Mouse (Mus musculus): ENCODE data around the gene Nwd1. TPM values are rescaled to one million over a fixed set of nuclear protein-coding genes. Genes with fewer than 3 reads are reported as not detected.

Nwd1 gene
- polyA plus RNA-seq, 1 experiment from 2014 or later: 2.5 TPM

- Histone ChIP-seq H3K4me3 (ENCODE audit: low read depth, low read length) (peak within 1 kb of the TSS; percentile 80), H3K36me3 (ENCODE audit: control insufficient read depth, insufficient read depth, low read length) (peaks cover 23% of the 10 kb centered on the region), H3K4me1 (ENCODE audit: control insufficient read depth, insufficient read depth, low read length) (peaks cover 9% of the 10 kb centered on the region), H3K9me3 (replicated peaks; ENCODE audit: control insufficient read depth, low read length, poor library complexity, severe bottlenecking) (no peaks in the 10 kb centered on the region), H3K27me3 (ENCODE audit: control insufficient read depth, insufficient read depth, low read depth, low read length) (no peaks in the 10 kb centered on the region), H3K9ac (ENCODE audit: low read depth, low read length) (peak within 1 kb of the TSS; percentile 88), H3K4me2 (ENCODE audit: low read length) (peak within 1 kb of the TSS; percentile 74), H3K27ac (ENCODE audit: low read length) (peak within 1 kb of the TSS; percentile 60)
- peak; percentile 100 for ATAC-seq
- WGBS: 13% methylated on average over 55 of the region's 56 CpGs
Measured at GRCm38 (mm10) chr8:72722769-72723650, 76.5 kb downstream of the Nwd1 start, which contains the start of gene Sin3b. Gene Sin3b (plus strand): TSS chr8:72723285.

DNA sequence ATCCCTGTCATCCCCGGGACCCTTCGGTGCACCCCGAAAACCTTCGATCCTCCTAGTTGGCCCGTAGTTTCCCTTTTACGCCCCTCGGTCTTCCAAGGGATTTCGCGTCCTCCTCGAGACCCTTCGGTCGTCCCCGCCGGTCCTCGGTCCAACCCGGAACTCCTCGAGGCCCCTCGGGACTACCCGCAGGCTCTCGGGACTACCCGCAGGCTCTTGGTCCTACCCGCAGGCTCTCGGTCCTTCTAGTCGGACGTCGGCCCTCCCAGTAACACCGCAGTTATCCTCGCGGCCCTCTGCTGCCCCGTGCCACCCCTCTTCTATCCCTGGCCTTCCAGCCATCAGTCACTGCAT lies 77.1 kb downstream of the Nwd1 start:
- Histone ChIP-seq H3K36me3 (ENCODE audit: control insufficient read depth, insufficient read depth, low read length) (peaks cover 29% of the 10 kb centered on the region), H3K9ac (ENCODE audit: low read depth, low read length) (peak overlapping the region; percentile 88), H3K4me1 (ENCODE audit: control insufficient read depth, insufficient read depth, low read length) (peaks cover 15% of the 10 kb centered on the region), H3K4me2 (ENCODE audit: low read length) (peak overlapping the region; percentile 74), H3K27me3 (ENCODE audit: control insufficient read depth, insufficient read depth, low read depth, low read length) (no peaks in the 10 kb centered on the region), H3K27ac (ENCODE audit: low read length) (no peak overlapping the region; the same call in 1 of the 2 replicates), H3K4me3 (ENCODE audit: low read depth, low read length) (peak overlapping the region; percentile 80), H3K9me3 (replicated peaks; ENCODE audit: control insufficient read depth, low read length, poor library complexity, severe bottlenecking) (no peaks in the 10 kb centered on the region)
- under 1% methylated on average over 30 of the region's 30 CpGs for WGBS
- peak; percentile 41 for ATAC-seq

DNA sequence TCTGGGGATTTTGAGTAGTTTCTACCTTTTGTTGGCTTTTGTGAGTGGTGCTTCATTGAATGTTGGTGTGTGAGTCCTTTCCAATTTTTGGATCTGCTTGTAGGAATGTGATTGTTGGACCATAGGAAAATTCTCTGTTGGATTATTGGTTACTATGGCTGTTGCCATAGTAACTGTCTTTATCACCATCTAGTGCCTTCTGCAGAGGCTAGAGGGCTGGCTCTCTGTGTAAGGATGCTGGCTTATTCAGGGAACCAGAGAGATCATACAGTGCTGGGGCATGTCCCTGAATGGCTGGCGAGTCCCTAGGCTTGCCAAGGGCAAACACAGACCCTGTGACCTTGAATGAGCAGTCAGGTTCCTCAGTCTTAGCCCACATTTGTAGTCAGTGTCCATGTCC lies 82.1 kb downstream of the Nwd1 start:
- peak; percentile 71 for ATAC-seq
- Histone ChIP-seq H3K27me3 (ENCODE audit: control insufficient read depth, insufficient read depth, low read depth, low read length) (no peaks in the 10 kb centered on the region), H3K9me3 (replicated peaks; ENCODE audit: control insufficient read depth, low read length, poor library complexity, severe bottlenecking) (no peaks in the 10 kb centered on the region), H3K4me1 (ENCODE audit: control insufficient read depth, insufficient read depth, low read length) (peaks cover 21% of the 10 kb centered on the region), H3K4me3 (ENCODE audit: low read depth, low read length) (no peak overlapping the region), H3K4me2 (ENCODE audit: low read length) (no peak overlapping the region), H3K36me3 (ENCODE audit: control insufficient read depth, insufficient read depth, low read length) (peaks cover 67% of the 10 kb centered on the region), H3K9ac (ENCODE audit: low read depth, low read length) (no peak overlapping the region), H3K27ac (ENCODE audit: low read length) (no peak overlapping the region)
- 64% methylated on average over 1 of the region's 1 CpGs for WGBS

DNA sequence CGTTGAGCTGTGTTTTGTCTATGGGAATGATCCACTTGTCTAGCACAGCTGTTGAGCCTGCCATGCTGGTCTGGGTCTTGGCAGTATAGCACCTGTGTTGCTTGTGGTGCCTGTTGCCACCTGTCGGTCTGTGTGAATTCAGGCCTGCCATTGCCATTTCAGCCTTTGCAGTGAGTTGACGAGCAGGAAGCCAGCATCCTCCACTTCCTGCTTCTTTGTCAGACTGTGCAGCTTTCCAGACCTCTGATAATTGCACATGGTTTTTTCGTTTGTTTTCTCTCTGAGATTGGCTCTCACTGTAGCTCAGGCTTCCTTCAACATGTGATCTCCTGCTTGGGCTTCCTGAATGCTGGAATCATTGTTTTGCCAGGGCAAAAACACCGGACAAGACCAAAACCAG lies 88.5 kb downstream of the Nwd1 start:
- no peak for ATAC-seq
- Histone ChIP-seq H3K9ac (ENCODE audit: low read depth, low read length) (no peak overlapping the region), H3K9me3 (replicated peaks; ENCODE audit: control insufficient read depth, low read length, poor library complexity, severe bottlenecking) (no peaks in the 10 kb centered on the region), H3K36me3 (ENCODE audit: control insufficient read depth, insufficient read depth, low read length) (peaks cover 71% of the 10 kb centered on the region), H3K4me2 (ENCODE audit: low read length) (no peak overlapping the region), H3K4me1 (ENCODE audit: control insufficient read depth, insufficient read depth, low read length) (no peaks in the 10 kb centered on the region), H3K4me3 (ENCODE audit: low read depth, low read length) (no peak overlapping the region), H3K27me3 (ENCODE audit: control insufficient read depth, insufficient read depth, low read depth, low read length) (no peaks in the 10 kb centered on the region), H3K27ac (ENCODE audit: low read length) (no peak overlapping the region)
- 89% methylated on average over 5 of the region's 5 CpGs for WGBS

DNA sequence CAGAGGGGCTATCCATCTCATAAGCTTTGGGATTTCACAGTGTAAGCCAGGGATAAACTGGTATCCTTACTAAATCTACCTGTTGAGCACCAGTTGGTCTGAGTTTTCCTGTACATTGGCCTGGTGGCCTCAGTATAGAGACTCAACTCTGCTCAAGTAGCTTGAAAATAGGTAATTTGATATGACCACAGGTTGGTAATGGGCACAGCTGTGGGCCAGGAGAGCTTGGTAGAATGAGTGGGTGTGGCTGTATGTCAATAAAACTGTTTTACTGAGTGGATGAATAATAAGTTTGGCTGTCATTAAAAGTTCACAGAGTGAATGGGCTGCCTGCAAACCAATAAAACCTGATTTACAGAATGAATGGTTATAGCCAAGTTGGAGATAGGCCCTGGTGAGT lies 90.4 kb downstream of the Nwd1 start:
- H3K4me1 ChIP-seq (ENCODE audit: control insufficient read depth, insufficient read depth, low read length): no peaks in the 10 kb centered on the region
- H3K9me3 ChIP-seq (replicated peaks; ENCODE audit: control insufficient read depth, low read length, poor library complexity, severe bottlenecking): no peaks in the 10 kb centered on the region
- H3K36me3 ChIP-seq (ENCODE audit: control insufficient read depth, insufficient read depth, low read length): peaks cover 61% of the 10 kb centered on the region
- H3K27me3 ChIP-seq (ENCODE audit: control insufficient read depth, insufficient read depth, low read depth, low read length): no peaks in the 10 kb centered on the region
- no peak for ATAC-seq
- no peak overlapping the region for H3K4me3 ChIP-seq (ENCODE audit: low read depth, low read length)
- no peak overlapping the region for H3K9ac ChIP-seq (ENCODE audit: low read depth, low read length)
- H3K27ac ChIP-seq (ENCODE audit: low read length): no peak overlapping the region
- H3K4me2 ChIP-seq (ENCODE audit: low read length): no peak overlapping the region

GRCm38 (mm10) chr8:72746061-72746460 lies 99.5 kb downstream of the Nwd1 start:
- H3K9me3 ChIP-seq (replicated peaks; ENCODE audit: control insufficient read depth, low read length, poor library complexity, severe bottlenecking): no peaks in the 10 kb centered on the region
- no peak overlapping the region for H3K4me2 ChIP-seq (ENCODE audit: low read length)
- H3K4me1 ChIP-seq (ENCODE audit: control insufficient read depth, insufficient read depth, low read length): no peaks in the 10 kb centered on the region
- ATAC-seq: peak; percentile 55
- H3K36me3 ChIP-seq (ENCODE audit: control insufficient read depth, insufficient read depth, low read length): peaks cover 67% of the 10 kb centered on the region
- no peak overlapping the region for H3K9ac ChIP-seq (ENCODE audit: low read depth, low read length)
- 44% methylated on average over 5 of the region's 5 CpGs for WGBS
- no peak overlapping the region for H3K4me3 ChIP-seq (ENCODE audit: low read depth, low read length)
- no peak overlapping the region for H3K27ac ChIP-seq (ENCODE audit: low read length)
- no peaks in the 10 kb centered on the region for H3K27me3 ChIP-seq (ENCODE audit: control insufficient read depth, insufficient read depth, low read depth, low read length)

DNA sequence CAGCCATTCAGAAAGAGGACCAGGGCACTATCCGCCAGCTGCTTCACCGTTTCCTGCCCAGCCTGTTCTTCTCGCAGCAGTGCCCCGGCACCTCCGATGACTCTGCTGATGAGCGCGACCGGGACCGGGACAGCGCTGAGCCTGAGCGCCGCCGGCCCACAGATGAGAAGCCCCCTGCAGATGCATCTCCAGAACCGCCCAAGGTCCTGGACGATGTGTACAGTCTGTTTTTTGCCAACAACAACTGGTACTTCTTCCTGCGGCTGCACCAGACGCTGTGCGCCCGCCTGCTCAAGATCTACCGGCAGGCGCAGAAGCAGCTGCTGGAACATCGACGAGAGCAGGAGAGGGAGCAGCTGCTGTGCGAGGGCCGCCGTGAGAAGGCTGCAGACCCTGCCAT lies 103.3 kb downstream of the Nwd1 start:
- Histone ChIP-seq H3K27me3 (ENCODE audit: control insufficient read depth, insufficient read depth, low read depth, low read length) (no peaks in the 10 kb centered on the region), H3K4me1 (ENCODE audit: control insufficient read depth, insufficient read depth, low read length) (no peaks in the 10 kb centered on the region), H3K27ac (ENCODE audit: low read length) (no peak overlapping the region), H3K4me2 (ENCODE audit: low read length) (no peak overlapping the region), H3K36me3 (ENCODE audit: control insufficient read depth, insufficient read depth, low read length) (peaks cover 79% of the 10 kb centered on the region), H3K4me3 (ENCODE audit: low read depth, low read length) (no peak overlapping the region), H3K9ac (ENCODE audit: low read depth, low read length) (no peak overlapping the region), H3K9me3 (replicated peaks; ENCODE audit: control insufficient read depth, low read length, poor library complexity, severe bottlenecking) (no peaks in the 10 kb centered on the region)
- no peak for ATAC-seq
- 94% methylated on average over 26 of the region's 26 CpGs for WGBS

GRCm38 (mm10) chr8:72750266-72750665 lies 103.8 kb downstream of the Nwd1 start:
- Histone ChIP-seq H3K4me3 (ENCODE audit: low read depth, low read length) (no peak overlapping the region), H3K9ac (ENCODE audit: low read depth, low read length) (no peak overlapping the region), H3K27me3 (ENCODE audit: control insufficient read depth, insufficient read depth, low read depth, low read length) (no peaks in the 10 kb centered on the region), H3K9me3 (replicated peaks; ENCODE audit: control insufficient read depth, low read length, poor library complexity, severe bottlenecking) (no peaks in the 10 kb centered on the region), H3K36me3 (ENCODE audit: control insufficient read depth, insufficient read depth, low read length) (peaks cover 75% of the 10 kb centered on the region), H3K27ac (ENCODE audit: low read length) (no peak overlapping the region), H3K4me1 (ENCODE audit: control insufficient read depth, insufficient read depth, low read length) (no peaks in the 10 kb centered on the region), H3K4me2 (ENCODE audit: low read length) (no peak overlapping the region)
- WGBS: 95% methylated on average over 6 of the region's 6 CpGs
- no peak for ATAC-seq

DNA sequence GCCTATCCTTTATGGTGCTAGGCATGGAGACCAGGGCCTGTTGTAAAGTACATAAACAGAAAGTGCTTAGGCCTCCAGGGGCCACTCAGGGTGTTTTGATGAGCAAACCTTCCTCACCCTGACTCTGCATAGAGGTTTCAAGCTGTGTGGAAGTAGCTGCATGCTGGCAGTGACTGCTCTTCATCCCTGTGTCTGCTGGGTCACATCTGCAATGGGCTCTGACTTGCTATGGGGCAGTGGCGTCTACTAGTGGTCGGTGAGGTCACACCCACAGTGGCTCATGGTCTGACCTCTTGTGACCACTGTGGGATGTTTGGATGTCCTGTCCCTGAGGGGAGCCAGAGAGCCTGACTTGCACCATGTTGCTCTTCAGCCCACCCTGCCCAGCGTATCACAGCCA lies 104.6 kb downstream of the Nwd1 start:
- no peak overlapping the region for H3K4me2 ChIP-seq (ENCODE audit: low read length)

More for the DNA sequence above, 104.6 kb downstream of the Nwd1 start:
- H3K36me3 ChIP-seq (ENCODE audit: control insufficient read depth, insufficient read depth, low read length): peaks cover 74% of the 10 kb centered on the region
- no peaks in the 10 kb centered on the region for H3K4me1 ChIP-seq (ENCODE audit: control insufficient read depth, insufficient read depth, low read length)
- no peak overlapping the region for H3K27ac ChIP-seq (ENCODE audit: low read length)
- WGBS: 87% methylated on average over 3 of the region's 3 CpGs
- no peaks in the 10 kb centered on the region for H3K9me3 ChIP-seq (replicated peaks; ENCODE audit: control insufficient read depth, low read length, poor library complexity, severe bottlenecking)
- H3K4me3 ChIP-seq (ENCODE audit: low read depth, low read length): no peak overlapping the region
- H3K9ac ChIP-seq (ENCODE audit: low read depth, low read length): no peak overlapping the region
- H3K27me3 ChIP-seq (ENCODE audit: control insufficient read depth, insufficient read depth, low read depth, low read length): no peaks in the 10 kb centered on the region
- ATAC-seq: no peak
